ENCODE assay signal across 24 mouse cellular contexts in the genomic region with DNA sequence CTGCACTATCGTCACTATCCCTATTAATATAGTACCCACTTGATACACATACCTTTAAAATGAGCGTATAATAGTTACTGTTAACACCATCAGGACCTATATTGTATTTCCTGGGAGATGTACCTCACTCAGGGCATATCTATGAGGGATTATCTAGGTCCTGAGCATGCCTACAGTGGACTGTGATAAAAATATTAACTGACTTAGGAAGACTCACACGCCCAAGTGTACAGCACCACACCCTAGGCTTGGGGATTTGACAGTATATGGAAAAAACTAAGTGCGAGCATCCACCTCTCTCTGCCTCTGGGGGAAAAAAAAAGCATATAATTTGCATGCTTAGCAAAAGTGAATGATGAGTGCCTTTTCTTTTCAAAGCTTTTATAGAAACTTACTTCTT.
"Had no signal": no experiment of that assay in that cellular context is flagged by ENCODE, and none has a peak within 500 bp of the region (broad histone marks: within the 10 kb centered on the region; RNA-seq: fewer than 3 reads in every experiment).

No protein-coding gene starts in this region.

- H3K9ac ChIP-seq: intestine, embryonic 15.5 days; kidney, embryonic 15.5 days; limb, embryonic 12.5 days; limb, embryonic 15.5 days; lung, embryonic 15.5 days; neural tube, embryonic 12.5 days; neural tube, embryonic 15.5 days had no signal

- H3K9me3 ChIP-seq: intestine, embryonic 15.5 days; kidney, embryonic 15.5 days; limb, embryonic 12.5 days; limb, embryonic 15.5 days; lung, embryonic 15.5 days; megakaryocyte, embryonic 14.5 days; neural tube, embryonic 12.5 days; neural tube, embryonic 15.5 days had no signal

- H3K4me1 ChIP-seq: intestine, embryonic 15.5 days; kidney, embryonic 15.5 days; limb, embryonic 12.5 days; limb, embryonic 15.5 days; lung, embryonic 15.5 days; neural tube, embryonic 12.5 days; neural tube, embryonic 15.5 days had no signal

- H3K27me3 ChIP-seq: intestine, embryonic 15.5 days; kidney, embryonic 15.5 days; limb, embryonic 12.5 days; limb, embryonic 15.5 days; lung, embryonic 15.5 days; megakaryocyte, embryonic 14.5 days; neural tube, embryonic 12.5 days; neural tube, embryonic 15.5 days had no signal

- ATAC-seq: intestine, embryonic 15.5 days had no signal

- H3K4me2 ChIP-seq: intestine, embryonic 15.5 days; kidney, embryonic 15.5 days; limb, embryonic 12.5 days; limb, embryonic 15.5 days; lung, embryonic 15.5 days; midbrain, embryonic 11.5 days; neural tube, embryonic 12.5 days; neural tube, embryonic 15.5 days had no signal

- H3K27ac ChIP-seq: intestine, embryonic 15.5 days; kidney, embryonic 15.5 days; left cerebral cortex, adult 2 months; limb, embryonic 12.5 days; limb, embryonic 15.5 days; lung, embryonic 15.5 days; neural tube, embryonic 12.5 days; neural tube, embryonic 15.5 days had no signal

- H3K4me3 ChIP-seq: intestine, embryonic 15.5 days; kidney, embryonic 15.5 days; left cerebral cortex, adult 2 months; limb, embryonic 12.5 days; limb, embryonic 15.5 days; lung, embryonic 15.5 days; megakaryocyte, embryonic 14.5 days; neural tube, embryonic 12.5 days; neural tube, embryonic 15.5 days had no signal

- DNase-seq: kidney, adult 11 months; kidney, adult 8-10 months; kidney, postnatal 10 days; kidney, postnatal 36 days; layer of hippocampus, postnatal 36 days; left cerebral cortex, postnatal 4 days; lung, adult 18-20 months; lung, postnatal 10 days; lung, postnatal 36 days; midbrain, embryonic 14.5 days; right cerebral cortex, adult 18-20 months; right cerebral cortex, postnatal 14 days; thymus, adult 18-20 months; thymus, postnatal 36 days had no signal
